Mouse (Mus musculus) CH12.LX (cell line): ENCODE data around the gene Trim80.

ENCODE experiments used
- CHD2 ChIP-seq: IDR thresholded peaks from 2 replicates; pipeline ENCODE4 v1.6.1; 2011; ENCODE audit warnings: low read length, improper control_type of control experiment
- EP300 ChIP-seq: IDR thresholded peaks from 2 replicates; pipeline ENCODE4 v1.6.1; 2011; ENCODE audit warnings: low read length, improper control_type of control experiment
- JUN ChIP-seq: IDR thresholded peaks from 2 replicates; pipeline ENCODE4 v1.6.1; 2011; ENCODE audit warnings: low read depth, mild to moderate bottlenecking, low read length, improper control_type of control experiment, moderate library complexity; ENCODE audit not compliant: insufficient read depth
- MAFK ChIP-seq: IDR thresholded peaks from 2 replicates; pipeline ENCODE4 v1.6.1; 2011; ENCODE audit warnings: low read length, improper control_type of control experiment; ENCODE audit not compliant: insufficient replicate concordance
- MXI1 ChIP-seq: IDR thresholded peaks from 2 replicates; pipeline ENCODE4 v1.6.1; 2011; ENCODE audit warnings: mild to moderate bottlenecking, low read depth, low read length, improper control_type of control experiment
- POLR2A ChIP-seq: IDR thresholded peaks from 2 replicates; pipeline ENCODE4 v1.6.1; 2011; ENCODE audit warnings: low read depth, mild to moderate bottlenecking, improper control_type of control experiment, low read length
- SIN3A ChIP-seq: IDR thresholded peaks from 2 replicates; pipeline ENCODE4 v1.6.1; 2012; ENCODE audit warnings: low read length, improper control_type of control experiment, inconsistent platforms
- ZMIZ1 ChIP-seq: IDR thresholded peaks from 2 replicates; pipeline ENCODE4 v1.6.1; 2012; ENCODE audit warnings: low read depth, mild to moderate bottlenecking, inconsistent platforms, low read length, improper control_type of control experiment

- no peak for TF ChIP-seq CHD2
- no peak for TF ChIP-seq ZMIZ1
- no peak for TF ChIP-seq JUN
- TF ChIP-seq EP300, result no peak
- no peak for TF ChIP-seq MAFK
- TF ChIP-seq POLR2A, result no peak
- no peak for TF ChIP-seq MXI1
- TF ChIP-seq SIN3A, result no peak
Measured at GRCm38 (mm10) chr11:115421328-115421727, 19.0 kb upstream of the Trim80 start.
